Mouse (Mus musculus) ES-CJ7 (cell line): Measurements from ENCODE around the gene Vmn2r121.

ENCODE experiments used
- DNase-seq: peaks from one replicate; pipeline ENCODE4 v3.0.0; 2011; ENCODE audit warnings: low read depth, low spot score

The Vmn2r121 gene

GRCm38 (mm10) chrX:124135852-124136251 is at the start of gene Vmn2r121:
Gene Vmn2r121 (minus strand): TSS chrX:124135952.
- no peak for DNase-seq
